Mouse (Mus musculus): ENCODE measurements at regions not wholly inside any gene's neighbourhood (a gene's known extent, or its start where the extent isn't known, plus 50 kb on each side); places are given as distances from the start of the nearest gene placed in this dataset.

DNA sequence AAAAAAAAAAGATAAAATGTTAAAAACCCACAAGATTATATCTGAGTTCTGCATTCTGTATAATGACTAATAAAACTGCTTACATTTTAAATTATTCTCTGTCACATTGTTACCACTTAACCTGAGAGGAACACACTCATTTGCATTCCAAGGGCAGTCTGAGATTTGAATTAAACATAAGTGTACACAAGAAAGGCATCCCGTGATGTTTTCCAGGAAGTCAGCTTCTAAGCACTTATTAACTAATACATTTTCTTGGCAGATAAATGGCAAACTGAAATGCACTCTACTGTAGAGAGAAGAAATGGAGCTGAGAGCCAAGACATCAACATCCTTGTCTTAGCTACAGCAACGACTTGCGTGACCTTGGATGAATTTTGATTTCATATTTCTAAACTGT lies 516.5 kb downstream of the Cdh9 start:
- no peak for DNase-seq (ENCODE audit: low read depth, low spot score)

- DNase-seq (ENCODE audit: low read depth, low spot score): no peak
Observed at GRCm38 (mm10) chr15:17289221-17289620, 560.7 kb downstream of the Cdh9 start.
